Mouse (Mus musculus) left cerebral cortex, adult 18-20 months (tissue): ENCODE data around the gene Syne1. TPM values are rescaled to one million over a fixed set of nuclear protein-coding genes. Genes with fewer than 3 reads are reported as not detected.
A peak's percentile ranks its signal among the peaks of the same experiment; 100 is the strongest.

Experiments
- DNase-seq, 2 experiments: peaks; one replicate each; pipeline ENCODE4 v3.0.0; 2021 to 2022; ENCODE audit warnings: low spot score in 2 of 2, mixed read lengths in 1 of 2
- total RNA-seq, 2 experiments: library from RNA; stranded (reverse); gene quantifications; 2 replicates each; pipeline ENCODE4 v1.2.3; 2021

Syne1 gene
- total RNA-seq, 2 experiments from 2014 or later = 360 to 372 TPM

- DNase-seq = no peak
Measured at GRCm38 (mm10) chr10:5312437-5312836, 238.8 kb downstream of the Syne1 start.

GRCm38 (mm10) chr10:5309961-5310713 lies 241.1 kb downstream of the Syne1 start:
- no peak for DNase-seq

DNA sequence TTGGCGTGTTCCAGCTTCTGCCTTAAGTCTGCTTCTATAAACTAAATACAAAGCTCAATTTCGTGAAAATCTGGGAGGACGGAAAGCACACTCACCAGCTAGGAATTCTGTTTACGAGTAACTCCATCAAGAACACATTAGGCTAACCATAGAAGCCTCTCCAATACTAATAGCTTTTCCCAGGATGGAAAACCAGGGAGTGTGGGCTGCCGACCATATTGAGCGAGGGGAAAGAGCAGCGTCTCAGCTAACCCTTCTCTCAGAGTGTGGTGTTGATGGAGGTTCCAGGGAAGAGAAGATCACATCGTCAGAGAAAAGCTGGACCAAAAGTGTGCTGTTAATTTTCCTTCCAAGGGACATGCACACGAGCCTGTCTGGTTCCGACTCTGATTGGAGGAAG lies 241.9 kb downstream of the Syne1 start:
- DNase-seq = no peak

DNA sequence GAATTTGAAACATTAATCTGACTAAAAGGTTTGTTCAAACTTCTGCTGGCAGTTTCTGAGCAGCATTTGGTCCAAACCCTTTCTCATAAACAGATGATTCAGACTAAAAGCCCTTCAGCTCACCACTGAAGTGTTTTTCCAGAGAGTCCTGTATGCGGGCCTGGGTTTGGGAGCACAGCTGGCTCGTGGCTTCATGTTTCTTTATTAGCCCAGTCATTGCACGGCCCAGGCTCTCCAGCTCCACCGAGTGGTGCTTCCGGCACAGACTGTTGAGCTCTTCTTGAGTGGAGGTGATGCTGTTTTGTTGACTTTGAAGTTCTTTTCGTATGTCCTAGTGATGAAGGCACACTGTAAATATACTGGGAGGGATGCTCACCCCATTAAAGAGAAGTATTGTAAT lies 245.7 kb downstream of the Syne1 start:
- DNase-seq = no peak

DNA sequence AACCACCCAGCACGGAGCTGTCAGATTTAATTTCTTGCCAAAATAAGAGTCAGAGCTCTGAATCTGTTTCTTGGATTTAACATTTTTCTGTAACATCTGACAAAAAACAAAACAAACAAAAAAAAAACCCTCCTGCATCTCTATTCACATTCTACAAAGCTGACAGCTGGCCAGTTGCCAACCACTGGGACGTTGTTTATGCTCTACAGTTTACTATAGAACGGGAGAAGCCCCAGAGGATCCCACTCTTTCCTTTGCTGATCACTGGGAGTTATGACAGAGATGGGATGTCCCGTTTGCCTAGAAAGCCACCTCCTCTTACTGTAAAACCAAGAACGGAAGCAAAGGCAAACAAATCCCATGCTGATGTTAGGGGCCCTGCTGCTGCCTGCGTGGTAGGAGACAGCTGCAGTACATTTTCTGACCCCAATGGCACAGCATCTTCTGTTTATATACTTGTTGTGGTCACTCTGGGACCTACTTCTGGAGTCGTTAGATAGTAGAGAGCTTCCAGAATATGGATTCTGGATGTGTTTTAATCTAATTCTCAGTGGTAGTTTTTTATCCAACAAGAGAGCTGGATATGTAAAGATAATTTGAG lies 255.9 kb downstream of the Syne1 start:
- DNase-seq = no peak

GRCm38 (mm10) chr10:5289575-5289909 lies 261.7 kb downstream of the Syne1 start:
- no peak for DNase-seq

GRCm38 (mm10) chr10:5288716-5289574 lies 262.3 kb downstream of the Syne1 start:
- DNase-seq = peak; percentile 60 to 80

DNA sequence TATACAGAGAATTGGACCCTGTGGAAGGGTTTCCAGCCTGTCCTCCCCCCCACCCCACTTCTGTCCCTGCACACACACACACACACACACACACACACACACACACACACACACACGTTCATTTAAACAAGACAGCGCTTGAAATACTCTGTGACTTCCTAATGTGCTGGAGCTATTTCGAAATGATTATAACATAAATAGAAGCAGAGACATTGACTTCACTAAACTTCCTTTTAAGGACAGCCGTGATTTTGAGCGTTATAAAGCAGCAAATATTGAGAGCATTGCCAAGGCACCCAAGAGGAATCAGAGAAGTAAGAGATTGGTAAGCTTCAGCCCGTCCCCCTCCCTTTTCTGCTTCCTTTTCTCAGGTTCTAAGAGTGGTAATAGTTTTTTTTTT lies 263.0 kb downstream of the Syne1 start:
- no peak for DNase-seq

DNA sequence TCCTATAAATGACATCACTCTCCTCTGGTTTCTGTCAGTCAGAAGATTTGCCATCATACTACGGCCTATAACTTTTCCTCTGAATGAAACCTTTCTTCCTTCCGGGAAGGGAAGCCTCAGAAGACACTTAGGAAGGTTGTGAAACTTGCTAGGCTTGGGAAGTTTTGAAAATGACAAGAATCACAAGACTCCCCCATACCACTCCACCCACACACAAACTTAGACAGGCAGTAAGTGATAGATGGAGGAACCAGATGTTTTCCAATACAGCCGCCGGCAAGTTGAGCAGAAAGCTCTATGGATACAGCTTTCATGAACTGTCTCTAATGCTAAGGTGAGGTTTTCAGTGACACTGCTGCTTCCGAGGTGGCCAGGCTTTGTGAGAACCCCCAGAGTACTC lies 275.5 kb downstream of the Syne1 start:
- no peak for DNase-seq

DNA sequence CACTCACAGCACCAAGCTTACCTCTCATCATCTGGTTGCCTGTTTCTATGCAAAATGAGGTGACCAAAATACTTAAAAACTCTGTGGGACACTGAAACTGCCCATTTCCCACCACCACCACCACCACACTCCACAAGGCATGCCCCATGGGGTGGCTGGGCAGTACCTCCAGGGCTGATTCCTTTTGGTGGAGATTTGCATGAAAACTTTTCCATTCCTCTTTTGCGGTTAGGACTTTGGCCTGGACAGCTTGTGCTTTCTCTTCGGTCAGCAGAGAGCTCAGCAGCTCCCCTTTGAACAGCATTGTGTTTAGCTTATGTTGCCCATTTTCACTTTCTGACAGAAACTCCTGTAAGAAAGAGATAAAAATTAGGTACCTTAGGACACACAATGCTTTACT lies 280.6 kb downstream of the Syne1 start:
- no peak for DNase-seq

GRCm38 (mm10) chr10:5264418-5264817 lies 286.9 kb downstream of the Syne1 start:
- peak; percentile 10 to 22 for DNase-seq

DNA sequence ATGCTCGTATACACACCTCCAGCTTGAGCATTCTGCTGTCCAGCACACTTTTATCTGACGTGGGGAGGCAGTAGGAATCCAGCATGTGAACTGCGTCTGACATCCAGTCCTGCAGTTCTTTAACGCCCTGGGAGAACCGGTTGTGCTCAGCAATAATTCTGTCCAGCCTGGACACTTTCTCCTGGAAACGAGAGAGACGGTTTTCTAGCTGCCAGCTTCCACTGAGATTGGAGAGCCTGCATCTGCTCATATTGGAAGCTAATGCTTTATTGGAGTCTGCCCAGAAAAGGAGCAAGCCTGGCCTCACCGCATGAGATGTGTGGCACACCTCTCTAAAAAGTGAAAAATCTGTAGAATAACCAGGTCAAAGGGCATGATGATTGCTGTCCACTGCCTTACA lies 288.6 kb downstream of the Syne1 start:
- no peak for DNase-seq

GRCm38 (mm10) chr10:5256686-5257085 lies 294.6 kb downstream of the Syne1 start:
- DNase-seq = no peak

- no peak for DNase-seq
Measured at GRCm38 (mm10) chr10:5253752-5254151, 297.5 kb downstream of the Syne1 start.

GRCm38 (mm10) chr10:5250702-5251101 lies 300.6 kb downstream of the Syne1 start:
- no peak for DNase-seq

DNA sequence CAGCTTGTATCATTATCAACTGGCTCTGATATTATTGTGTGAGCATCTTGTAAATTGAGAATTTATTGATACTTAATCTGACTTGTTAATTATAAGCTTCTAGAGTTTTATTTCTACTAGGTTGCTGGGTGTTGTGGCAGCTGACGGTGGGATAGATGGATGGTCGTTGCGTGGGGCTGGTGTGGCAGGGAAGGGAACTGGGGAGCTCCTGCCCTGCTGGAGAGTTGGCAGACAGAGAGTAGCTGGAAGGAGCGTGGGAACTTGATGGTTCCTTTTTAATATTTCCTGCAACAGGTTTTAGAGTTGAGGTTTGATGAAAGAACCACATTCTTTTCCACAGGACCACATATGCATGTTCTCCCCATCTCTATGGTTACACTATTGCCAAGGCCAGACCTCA lies 311.6 kb downstream of the Syne1 start:
- no peak for DNase-seq

DNA sequence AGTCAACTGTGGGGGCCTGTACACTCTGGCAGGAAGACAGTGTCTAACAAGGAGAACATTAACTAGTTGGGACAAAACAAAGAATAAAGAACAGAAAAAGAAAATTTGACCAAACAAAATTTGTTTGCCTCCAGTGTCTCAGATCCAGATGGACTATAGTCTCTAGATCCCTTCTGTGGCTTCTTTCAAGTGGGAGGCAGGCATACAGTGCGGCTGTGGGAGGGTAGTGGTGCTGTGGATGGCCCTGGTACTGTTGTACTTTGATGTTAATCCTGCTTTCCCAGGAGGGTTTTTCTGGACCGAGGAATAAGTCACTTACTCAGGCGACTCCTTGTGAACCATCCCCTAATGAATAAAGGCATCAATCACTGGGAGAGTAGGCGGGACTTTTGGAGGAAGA lies 314.4 kb downstream of the Syne1 start:
- DNase-seq = no peak

DNA sequence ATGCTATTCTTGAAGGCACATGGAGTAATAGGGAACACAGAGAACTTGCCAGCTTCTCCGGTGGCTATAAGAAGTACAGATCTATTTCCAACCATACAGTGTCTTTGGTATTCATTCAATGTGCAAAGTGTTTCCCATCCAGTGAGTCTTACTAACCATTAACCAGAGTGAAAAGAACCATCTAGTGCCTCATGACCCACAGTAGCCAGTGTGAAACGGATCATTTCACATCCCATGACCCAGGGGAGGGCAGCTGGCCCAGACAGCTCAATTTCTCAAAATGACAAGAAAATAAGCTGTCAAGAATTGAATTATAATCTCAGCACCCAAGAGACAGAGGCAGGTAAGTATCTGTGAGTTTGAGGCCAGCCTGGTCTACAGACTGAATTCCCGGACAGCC lies 315.1 kb downstream of the Syne1 start:
- no peak for DNase-seq

DNA sequence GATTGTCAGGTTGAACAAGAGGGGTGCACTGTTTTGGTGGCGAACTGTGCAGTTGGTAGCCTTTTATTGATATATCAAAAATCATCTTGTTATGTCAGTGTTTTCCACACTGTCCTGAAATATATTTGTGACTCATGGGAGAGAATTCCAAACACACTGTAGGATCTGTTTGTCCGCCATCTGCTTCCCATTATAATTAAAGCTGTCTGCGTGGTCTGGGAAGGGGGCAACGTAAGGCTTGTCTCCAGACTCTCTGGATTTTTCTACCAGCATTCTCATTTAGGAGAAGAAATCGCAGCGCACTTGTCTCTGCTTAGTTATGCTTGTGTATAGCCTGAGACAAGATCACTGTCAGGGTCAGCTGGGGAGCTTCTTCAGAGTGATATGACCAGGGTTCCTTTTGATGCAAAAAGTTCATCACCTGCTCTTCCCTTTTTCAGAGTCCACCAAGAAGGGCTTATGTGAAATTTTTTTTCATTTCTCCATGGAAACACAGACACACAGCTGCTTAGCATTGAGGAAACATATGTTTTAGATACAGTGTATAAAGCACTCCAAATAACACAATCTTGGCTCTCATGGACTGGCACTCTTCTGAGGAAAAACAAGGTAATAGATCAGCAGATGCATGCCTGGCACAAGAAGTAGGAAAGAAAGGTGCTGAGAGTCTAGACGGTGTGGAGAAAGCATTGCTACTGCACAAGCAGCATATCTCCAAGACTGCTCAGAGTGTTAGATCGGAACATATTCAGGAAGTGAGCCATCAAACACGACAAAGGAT lies 316.4 kb downstream of the Syne1 start:
- no peak for DNase-seq

DNA sequence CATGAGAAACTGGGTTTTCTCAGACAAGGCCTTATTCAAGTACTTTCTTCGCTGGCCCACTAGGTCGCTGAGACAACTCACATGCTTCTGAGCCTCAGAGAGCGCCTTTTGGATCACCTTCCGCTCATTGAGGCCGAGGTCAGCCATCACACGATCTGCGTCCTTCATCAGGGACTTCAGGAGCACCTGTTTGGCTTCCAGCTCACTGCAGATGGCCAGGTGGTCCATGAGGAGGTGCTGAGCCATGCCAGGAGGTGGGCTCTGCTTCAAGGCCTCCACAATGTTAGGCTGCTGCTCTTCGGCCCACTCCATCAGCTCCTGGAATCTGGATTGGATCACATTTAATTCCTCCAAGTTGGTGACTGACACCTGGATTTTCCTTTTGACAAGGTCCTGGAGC lies 322.2 kb downstream of the Syne1 start:
- no peak for DNase-seq

DNA sequence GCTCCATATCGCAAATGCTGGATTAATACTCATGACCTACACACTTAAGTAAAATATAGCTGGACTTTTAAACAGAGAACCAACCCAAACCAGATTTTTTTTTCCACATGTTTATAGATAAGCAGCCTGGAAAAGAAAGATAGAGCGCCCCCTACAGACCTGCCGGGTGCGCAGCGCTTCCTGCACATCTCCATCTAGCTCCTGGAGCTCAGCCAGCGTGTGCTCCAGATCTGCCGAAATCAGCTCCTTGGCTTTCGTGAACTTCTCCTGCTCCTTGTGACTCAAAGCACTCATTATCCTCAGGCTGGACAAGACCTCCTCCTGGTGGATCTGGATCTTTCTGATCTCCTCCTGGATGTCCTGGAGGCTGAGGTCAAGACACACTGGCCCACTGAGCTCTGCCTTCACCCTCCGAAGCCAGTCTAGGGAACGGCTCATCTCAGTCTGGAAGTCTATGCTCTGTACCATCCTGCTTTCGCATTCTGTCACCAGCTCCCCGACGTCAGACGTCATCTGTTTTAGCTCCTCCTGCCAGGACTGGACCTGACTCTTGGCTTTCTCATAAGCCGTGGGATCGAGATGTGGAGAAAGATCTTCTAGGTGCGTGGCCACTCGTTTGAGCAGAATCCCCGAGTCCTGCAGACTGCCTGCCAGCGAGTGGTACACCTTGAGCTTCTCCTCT lies 323.7 kb downstream of the Syne1 start:
- DNase-seq = peak; percentile 46 to 65
